Mouse (Mus musculus) heart, embryonic 11.5 days (tissue): Measurements from ENCODE around the gene Nipal4. TPM values are rescaled to one million over a fixed set of nuclear protein-coding genes. Genes with fewer than 3 reads are reported as not detected.

Source experiments
- ATAC-seq: fragments of 200-750 bp; cut with Nextera tagmentation; replicated peaks from 2 replicates; pipeline ENCODE4 v1.8.0; 2017; ENCODE audit warnings: moderate library complexity; ENCODE audit not compliant: insufficient number of reproducible peaks, low FRiP score, low TSS enrichment
- H3K27ac ChIP-seq: fragments of 300-500 bp; sonication (generic); 2 replicates; pipeline ENCODE4 v1.5.1; 2014; ENCODE audit warnings: mild to moderate bottlenecking, low read depth, low read length
- H3K27me3 ChIP-seq: fragments of 300-500 bp; sonication (generic); 2 replicates; pipeline ENCODE4 v1.6.1; 2014; ENCODE audit warnings: mild to moderate bottlenecking, low read length, mixed read lengths; ENCODE audit not compliant: control insufficient read depth, insufficient read depth
- H3K36me3 ChIP-seq: fragments of 300-500 bp; sonication (generic); 2 replicates; pipeline ENCODE4 v1.6.1; 2014; ENCODE audit warnings: mild to moderate bottlenecking, low read length, moderate library complexity, mixed read lengths; ENCODE audit not compliant: control insufficient read depth, insufficient read depth
- H3K4me1 ChIP-seq: fragments of 300-500 bp; sonication (generic); 2 replicates; pipeline ENCODE4 v1.6.1; 2014; ENCODE audit warnings: low read length; ENCODE audit not compliant: control insufficient read depth, insufficient read depth
- H3K4me2 ChIP-seq: fragments of 300-500 bp; sonication (generic); 2 replicates; pipeline ENCODE4 v1.6.1; 2014; ENCODE audit warnings: mild to moderate bottlenecking, moderate library complexity
- H3K4me3 ChIP-seq: fragments of 300-500 bp; sonication (generic); 2 replicates; pipeline ENCODE4 v1.5.1; 2014; ENCODE audit warnings: low read depth, low read length
- H3K9ac ChIP-seq: fragments of 300-500 bp; sonication (generic); 2 replicates; pipeline ENCODE4 v1.6.1; 2014; ENCODE audit warnings: mild to moderate bottlenecking, low read depth, low read length, moderate library complexity
- H3K9me3 ChIP-seq: fragments of 300-500 bp; sonication (generic); replicated peaks from 2 replicates; pipeline ENCODE4 v1.6.1; 2016; ENCODE audit warnings: low read length; ENCODE audit not compliant: control insufficient read depth
- WGBS: fragments of 180-500 bp; shearing (Covaris S2); extraction: QIAGEN DNeasy Blood & Tissue Kit; methylation state at CpG from one replicate; pipeline ENCODE4 v1.1.7; 2014; ENCODE audit not compliant: insufficient replicate concordance; 5-methylcytosine and 5-hydroxymethylcytosine counted together
- polyA plus RNA-seq: library from polyadenylated mRNA; unstranded; fragments of >200 nt; fragmentation: Nextera tagmentation; extraction: Ambion mirVana; gene quantifications from 2 replicates; pipeline ENCODE4 v1.2.1, GENCODE M21; 2014

The Nipal4 gene
- polyA plus RNA-seq, 1 experiment from 2014 or later = 12.2 TPM

- 82% methylated on average over 11 of the region's 11 CpGs for WGBS
- Histone ChIP-seq H3K9me3 (no peaks in the 10 kb centered on the region), H3K4me2 (no peak overlapping the region), H3K4me1 (no peaks in the 10 kb centered on the region), H3K4me3 (no peak overlapping the region), H3K9ac (no peak overlapping the region), H3K27ac (no peak overlapping the region), H3K36me3 (peaks cover 9% of the 10 kb centered on the region; the same call in 1 of the 2 replicates), H3K27me3 (no peaks in the 10 kb centered on the region)
- no peak for ATAC-seq
Measured at GRCm38 (mm10) chr11:46145163-46145875, 21.0 kb downstream of the Nipal4 start.

GRCm38 (mm10) chr11:46143342-46143741 is 23.0 kb downstream of the Nipal4 start:
- no peak for ATAC-seq
- no peaks in the 10 kb centered on the region for H3K4me1 ChIP-seq
- H3K9me3 ChIP-seq = no peaks in the 10 kb centered on the region
- no peaks in the 10 kb centered on the region for H3K27me3 ChIP-seq
- H3K36me3 ChIP-seq = peaks cover 18% of the 10 kb centered on the region; the same call in 1 of the 2 replicates
- no peak overlapping the region for H3K27ac ChIP-seq
- no peak overlapping the region for H3K4me3 ChIP-seq
- 79% methylated on average over 6 of the region's 6 CpGs for WGBS
- no peak overlapping the region for H3K9ac ChIP-seq
- no peak overlapping the region for H3K4me2 ChIP-seq

- 82% methylated on average over 2 of the region's 2 CpGs for WGBS
- Histone ChIP-seq H3K9me3 (no peaks in the 10 kb centered on the region), H3K4me2 (no peak overlapping the region), H3K9ac (no peak overlapping the region), H3K4me3 (no peak overlapping the region), H3K36me3 (peaks cover 29% of the 10 kb centered on the region), H3K27ac (no peak overlapping the region), H3K4me1 (no peaks in the 10 kb centered on the region), H3K27me3 (no peaks in the 10 kb centered on the region)
- ATAC-seq = no peak
Measured at GRCm38 (mm10) chr11:46134899-46135298, 31.4 kb downstream of the Nipal4 start.

DNA sequence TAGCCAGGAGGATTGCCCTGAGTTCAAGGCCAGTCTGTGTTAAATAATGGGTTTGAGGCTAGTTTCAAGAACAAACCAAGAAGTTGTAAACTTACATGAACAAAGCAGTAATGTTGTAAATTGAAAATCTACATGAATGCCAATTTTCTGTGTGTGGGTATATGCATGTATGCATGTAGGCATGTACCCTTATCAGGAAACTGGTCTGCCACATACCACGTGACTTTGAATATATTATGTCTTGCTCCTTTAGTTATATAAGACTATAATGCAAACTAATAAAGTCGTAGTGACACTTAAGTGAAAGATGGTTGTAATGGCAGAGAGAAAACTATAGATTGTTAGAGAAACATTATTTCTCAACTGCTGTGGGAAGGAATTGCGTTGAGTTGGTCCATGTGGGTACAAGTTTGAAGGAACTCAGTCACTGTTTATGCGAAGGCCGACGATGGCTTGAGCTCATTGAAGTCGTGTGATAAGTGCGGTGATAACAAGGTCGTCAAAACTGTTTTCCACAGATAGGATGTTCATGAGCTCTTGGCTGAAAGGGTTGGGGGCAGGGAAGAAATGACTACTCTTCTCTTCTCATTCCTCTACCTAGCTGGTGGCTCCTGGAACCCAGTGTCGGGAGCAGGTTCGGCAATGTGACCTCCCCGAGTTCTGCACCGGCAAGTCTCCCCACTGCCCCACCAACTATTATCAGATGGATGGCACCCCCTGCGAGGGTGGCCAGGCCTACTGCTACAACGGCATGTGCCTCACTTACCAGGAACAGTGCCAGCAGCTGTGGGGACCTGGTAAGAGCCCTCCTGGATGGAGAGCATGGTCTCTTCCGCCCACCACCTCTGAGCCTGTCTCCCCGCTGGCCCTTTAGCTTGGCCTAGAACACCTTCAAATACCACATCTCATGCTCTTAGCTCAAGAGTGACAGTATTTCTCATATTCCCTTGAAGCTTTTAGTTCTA is 35.0 kb downstream of the Nipal4 start:
- no peak for ATAC-seq
- no peak overlapping the region for H3K4me2 ChIP-seq
- H3K9ac ChIP-seq = no peak overlapping the region
- H3K9me3 ChIP-seq = no peaks in the 10 kb centered on the region
- peaks cover 24% of the 10 kb centered on the region for H3K36me3 ChIP-seq
- H3K4me1 ChIP-seq = 0 out of 2 replicates have a peak, but pooled peaks cover 3% of the 10 kb centered on the region
- H3K4me3 ChIP-seq = no peak overlapping the region
- H3K27ac ChIP-seq = no peak overlapping the region
- H3K27me3 ChIP-seq = no peaks in the 10 kb centered on the region
- whole genome bisulfite sequencing = 76% methylated on average over 17 of the region's 17 CpGs

DNA sequence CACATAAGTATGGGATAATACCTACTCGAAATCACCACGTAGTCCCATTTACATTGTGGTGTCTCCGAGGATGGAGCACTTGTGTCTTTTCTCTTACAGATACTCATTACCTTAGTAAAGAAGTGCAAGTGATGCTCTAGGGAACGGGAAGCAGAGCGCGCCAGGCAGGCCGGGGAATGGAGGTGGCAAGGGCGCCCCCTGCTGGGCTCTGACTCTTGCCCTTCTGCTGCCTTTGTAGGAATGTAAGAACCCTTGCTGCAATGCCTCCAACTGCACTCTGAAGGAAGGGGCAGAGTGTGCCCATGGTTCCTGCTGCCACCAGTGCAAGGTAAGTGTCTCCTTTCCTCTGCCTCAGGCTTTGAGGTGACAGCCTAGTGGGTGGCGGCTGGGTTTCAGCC is 37.8 kb downstream of the Nipal4 start:
- no peak overlapping the region for H3K27ac ChIP-seq
- H3K4me2 ChIP-seq = no peak overlapping the region
- H3K4me1 ChIP-seq = 0 out of 2 replicates have a peak, but pooled peaks cover 3% of the 10 kb centered on the region
- ATAC-seq = 0 out of 2 replicates have a peak, but pooled peaks have one; percentile 22
- WGBS = 63% methylated on average over 9 of the region's 9 CpGs
- peaks cover 28% of the 10 kb centered on the region for H3K36me3 ChIP-seq
- no peak overlapping the region for H3K9ac ChIP-seq
- H3K4me3 ChIP-seq = no peak overlapping the region
- H3K27me3 ChIP-seq = no peaks in the 10 kb centered on the region
- no peaks in the 10 kb centered on the region for H3K9me3 ChIP-seq

DNA sequence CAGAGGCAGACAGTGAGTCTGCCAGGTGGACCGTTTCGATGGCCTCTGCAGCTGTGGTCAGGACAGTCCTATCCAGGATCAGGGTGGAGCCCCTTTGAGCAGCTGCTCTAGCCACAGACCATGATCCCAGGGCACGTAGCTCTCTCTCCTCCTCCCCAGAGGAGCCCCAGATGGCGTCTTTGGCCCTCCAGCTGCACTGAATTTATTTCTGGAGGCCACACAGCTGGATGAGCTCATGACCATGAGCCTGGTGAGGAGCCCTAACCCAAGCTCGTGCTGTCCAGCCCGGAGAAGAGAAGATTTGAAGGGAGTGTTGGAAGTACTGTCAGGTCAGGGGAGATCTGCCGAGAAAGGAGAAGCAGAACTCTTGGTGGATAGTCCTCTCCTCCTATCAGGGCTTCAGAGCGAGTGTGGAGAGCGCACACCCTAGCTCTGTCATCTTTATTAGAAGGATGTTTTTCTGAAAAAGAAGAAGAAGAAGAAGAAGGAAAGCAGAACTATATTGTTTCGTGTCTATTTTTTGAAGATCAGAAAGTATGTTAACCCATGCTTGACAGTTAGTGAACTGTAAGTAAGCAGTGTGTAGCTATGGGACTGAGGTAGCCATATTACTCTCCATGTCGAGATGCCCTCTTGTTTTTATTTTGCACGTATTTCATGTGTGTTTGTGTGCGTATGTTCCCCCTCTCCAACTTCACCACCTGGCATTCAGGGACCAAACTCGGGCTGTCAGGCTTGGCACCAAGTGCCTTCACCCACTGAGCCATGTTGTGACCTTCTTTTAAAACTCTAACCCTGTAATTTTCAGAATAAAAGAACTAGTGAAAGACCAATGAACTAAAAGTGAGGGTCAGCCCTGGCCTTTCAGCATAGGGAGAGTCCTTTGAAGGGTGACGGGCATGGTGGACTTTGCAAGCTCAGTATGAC is 38.4 kb downstream of the Nipal4 start:
- H3K4me1 ChIP-seq = 0 out of 2 replicates have a peak, but pooled peaks cover 3% of the 10 kb centered on the region
- no peak overlapping the region for H3K4me3 ChIP-seq
- no peak overlapping the region for H3K27ac ChIP-seq
- H3K9me3 ChIP-seq = no peaks in the 10 kb centered on the region
- no peaks in the 10 kb centered on the region for H3K27me3 ChIP-seq
- no peak overlapping the region for H3K9ac ChIP-seq
- H3K4me2 ChIP-seq = no peak overlapping the region
- WGBS = 77% methylated on average over 15 of the region's 15 CpGs
- no peak for ATAC-seq
- peaks cover 35% of the 10 kb centered on the region for H3K36me3 ChIP-seq

GRCm38 (mm10) chr11:46126827-46127410 is 39.4 kb downstream of the Nipal4 start:
- H3K9ac ChIP-seq = no peak overlapping the region
- no peaks in the 10 kb centered on the region for H3K27me3 ChIP-seq
- peaks cover 36% of the 10 kb centered on the region for H3K36me3 ChIP-seq
- 0 out of 2 replicates have a peak, but pooled peaks cover 3% of the 10 kb centered on the region for H3K4me1 ChIP-seq
- H3K4me2 ChIP-seq = no peak overlapping the region
- H3K27ac ChIP-seq = no peak overlapping the region
- H3K4me3 ChIP-seq = no peak overlapping the region
- ATAC-seq = no peak
- no peaks in the 10 kb centered on the region for H3K9me3 ChIP-seq
- WGBS = 89% methylated on average over 11 of the region's 11 CpGs
